Mouse (Mus musculus): ENCODE measurements around the gene Cdkl2. TPM values are rescaled to one million over a fixed set of nuclear protein-coding genes. Genes with fewer than 3 reads are reported as not detected.

Gene Cdkl2
- polyA plus RNA-seq, 1 experiment from 2014 or later: 0.57 TPM

- Histone ChIP-seq H3K9ac (peak overlapping the region; percentile 79), H3K27me3 (no peaks in the 10 kb centered on the region), H3K4me1 (peaks cover 23% of the 10 kb centered on the region), H3K4me2 (replicated peaks) (peak overlapping the region; percentile 64), H3K36me3 (peaks cover 10% of the 10 kb centered on the region), H3K9me3 (no peaks in the 10 kb centered on the region), H3K27ac (peak overlapping the region; percentile 98), H3K4me3 (peak overlapping the region; percentile 74)
- no peak for ATAC-seq (ENCODE audit: low FRiP score, low read depth)
- 0% methylated on average over 14 of the region's 14 CpGs for WGBS
Observed at GRCm38 (mm10) chr5:91962259-91962638, 81.4 kb downstream of the Cdkl2 start.

DNA sequence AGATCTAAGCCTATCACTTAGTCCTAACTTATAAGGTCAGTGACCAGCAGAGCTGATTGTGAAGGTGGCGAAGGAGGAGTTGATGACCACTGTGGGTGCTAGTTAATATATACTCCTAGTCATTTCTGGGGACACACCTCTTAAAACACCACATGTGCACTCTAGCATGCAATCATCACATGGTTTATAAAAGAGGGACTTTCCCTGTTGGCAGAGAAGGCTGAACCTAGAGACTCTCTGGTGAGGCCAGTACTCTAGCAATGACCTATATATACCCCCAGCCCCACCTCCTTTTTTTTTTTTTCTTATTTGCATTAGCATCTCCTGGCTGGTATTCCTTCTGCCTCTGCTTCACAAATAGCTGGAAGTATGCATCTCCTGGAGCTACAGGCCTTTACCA lies 82.3 kb downstream of the Cdkl2 start:
- Histone ChIP-seq H3K27ac (no peak overlapping the region), H3K4me1 (peaks cover 23% of the 10 kb centered on the region), H3K27me3 (no peaks in the 10 kb centered on the region), H3K4me3 (peak overlapping the region; percentile 74), H3K9me3 (no peaks in the 10 kb centered on the region), H3K36me3 (peaks cover 18% of the 10 kb centered on the region), H3K9ac (peak overlapping the region; percentile 79; the same call in 1 of the 2 replicates), H3K4me2 (replicated peaks) (peak overlapping the region; percentile 64)
- WGBS: 83% methylated on average over 1 of the region's 1 CpGs
- ATAC-seq (ENCODE audit: low FRiP score, low read depth): no peak

DNA sequence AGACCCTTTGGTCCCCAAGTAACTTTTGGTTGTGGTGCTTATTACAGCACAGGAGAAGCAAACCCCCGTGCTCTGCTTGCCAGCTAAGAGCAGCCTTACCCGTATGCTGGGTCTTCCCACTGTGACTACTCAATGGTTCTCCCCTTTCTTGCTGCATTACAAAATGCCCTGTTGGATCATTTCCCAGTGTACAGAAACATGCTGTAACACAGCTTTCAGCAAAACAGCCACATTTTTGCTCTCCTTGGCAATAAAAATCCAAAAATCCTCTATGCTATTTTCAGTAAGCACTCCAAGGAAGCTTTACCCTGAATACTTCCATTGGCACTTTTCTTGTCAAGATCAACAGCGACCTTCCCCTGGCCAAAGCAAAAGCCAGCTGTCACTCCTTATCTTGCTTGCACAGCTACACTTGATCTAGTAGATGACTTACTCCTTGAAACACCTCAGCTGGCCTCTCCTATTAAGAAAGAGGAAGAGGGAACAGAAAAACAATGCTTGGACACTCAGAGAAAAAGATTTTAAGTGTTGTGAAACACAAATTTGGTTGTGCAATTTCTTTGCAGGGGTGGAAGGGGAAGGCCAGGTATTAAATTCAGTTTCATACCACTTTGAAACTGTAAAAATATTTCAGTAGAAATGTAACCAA lies 83.0 kb downstream of the Cdkl2 start:
- 63% methylated on average over 3 of the region's 3 CpGs for WGBS
- no peaks in the 10 kb centered on the region for H3K9me3 ChIP-seq

GRCm38 (mm10) chr5:91959986-91960385 lies 83.7 kb downstream of the Cdkl2 start:
- H3K27ac ChIP-seq: no peak overlapping the region
- ATAC-seq (ENCODE audit: low FRiP score, low read depth): no peak
- no peaks in the 10 kb centered on the region for H3K27me3 ChIP-seq
- no peaks in the 10 kb centered on the region for H3K9me3 ChIP-seq
- no peak overlapping the region for H3K4me3 ChIP-seq
- H3K4me1 ChIP-seq: peaks cover 23% of the 10 kb centered on the region
- no peak overlapping the region for H3K9ac ChIP-seq
- 83% methylated on average over 1 of the region's 1 CpGs for WGBS
- H3K36me3 ChIP-seq: peaks cover 24% of the 10 kb centered on the region
- no peak overlapping the region for H3K4me2 ChIP-seq (replicated peaks)

More for the DNA sequence above, 83.0 kb downstream of the Cdkl2 start:
- no peak for ATAC-seq (ENCODE audit: low FRiP score, low read depth)
- H3K36me3 ChIP-seq: peaks cover 21% of the 10 kb centered on the region
- H3K4me1 ChIP-seq: peaks cover 23% of the 10 kb centered on the region
- peak overlapping the region; percentile 64 for H3K4me2 ChIP-seq (replicated peaks)
- H3K27me3 ChIP-seq: no peaks in the 10 kb centered on the region
- 0 out of 2 replicates have a peak overlapping the region, but pooled peaks have one; percentile 6 for H3K27ac ChIP-seq
- H3K4me3 ChIP-seq: peak overlapping the region; percentile 74
- H3K9ac ChIP-seq: peak overlapping the region; percentile 26; the same call in 1 of the 2 replicates

- no peak overlapping the region for H3K4me3 ChIP-seq
- H3K4me2 ChIP-seq (replicated peaks): no peak overlapping the region
- H3K36me3 ChIP-seq: peaks cover 28% of the 10 kb centered on the region
- no peak overlapping the region for H3K9ac ChIP-seq
- no peaks in the 10 kb centered on the region for H3K9me3 ChIP-seq
- H3K4me1 ChIP-seq: peaks cover 22% of the 10 kb centered on the region
- ATAC-seq (ENCODE audit: low FRiP score, low read depth): no peak
- no peak overlapping the region for H3K27ac ChIP-seq
- WGBS: 80% methylated on average over 1 of the region's 1 CpGs
- H3K27me3 ChIP-seq: no peaks in the 10 kb centered on the region
Observed at GRCm38 (mm10) chr5:91959096-91959495, 84.6 kb downstream of the Cdkl2 start.

GRCm38 (mm10) chr5:91956991-91957760 lies 86.5 kb downstream of the Cdkl2 start:
- no peaks in the 10 kb centered on the region for H3K27me3 ChIP-seq
- H3K36me3 ChIP-seq: peaks cover 41% of the 10 kb centered on the region
- H3K27ac ChIP-seq: no peak overlapping the region
- WGBS: 88% methylated on average over 3 of the region's 3 CpGs
- H3K4me3 ChIP-seq: no peak overlapping the region
- no peak overlapping the region for H3K4me2 ChIP-seq (replicated peaks)
- H3K9ac ChIP-seq: no peak overlapping the region
- no peak for ATAC-seq (ENCODE audit: low FRiP score, low read depth)
- H3K9me3 ChIP-seq: no peaks in the 10 kb centered on the region
- peaks cover 15% of the 10 kb centered on the region for H3K4me1 ChIP-seq

Other genes with a start within 250 kb of the Cdkl2 start
- 81.9 and 83.6 TPM in 2 replicates for gene Rchy1, start 80.8 kb downstream of the Cdkl2 start, polyA plus RNA-seq (2015; fragmentation: Nextera tagmentation; extraction: Ambion mirVana)
- gene Odaph, start 56.4 kb downstream of the Cdkl2 start, polyA plus RNA-seq (2015; fragmentation: Nextera tagmentation; extraction: Ambion mirVana): not detected in 2 replicates
- gene G3bp2, start 39.8 kb upstream of the Cdkl2 start, polyA plus RNA-seq (2015; fragmentation: Nextera tagmentation; extraction: Ambion mirVana): 201 and 209 TPM in 2 replicates
- 50.1 and 53.2 TPM in 2 replicates for gene Uso1, start 94.1 kb upstream of the Cdkl2 start, polyA plus RNA-seq (2015; fragmentation: Nextera tagmentation; extraction: Ambion mirVana)
- 0.39 TPM in 1 of 2 replicates, not detected in the other for gene U90926, start 171.5 kb upstream of the Cdkl2 start, polyA plus RNA-seq (2015; fragmentation: Nextera tagmentation; extraction: Ambion mirVana)
- 0.06 and 0.13 TPM in 2 replicates for gene Ppef2, start 212.4 kb upstream of the Cdkl2 start, polyA plus RNA-seq (2015; fragmentation: Nextera tagmentation; extraction: Ambion mirVana)
- gene Naaa, start 234.3 kb upstream of the Cdkl2 start, polyA plus RNA-seq (2015; fragmentation: Nextera tagmentation; extraction: Ambion mirVana): 11.6 and 12.3 TPM in 2 replicates